Mouse (Mus musculus) left cerebral cortex, postnatal 36 days (tissue): Measurements from ENCODE around the gene Vti1b. TPM values are rescaled to one million over a fixed set of nuclear protein-coding genes. Genes with fewer than 3 reads are reported as not detected.
"Not testable (repeated sequence)": the region's sequence is repeated elsewhere in the genome, so short reads cannot be mapped to it uniquely, and the experiment has no call there.

Experiments used
- DNase-seq, 2 experiments: peaks; one replicate each; pipeline ENCODE4 v3.0.0; 2021 to 2022; ENCODE audit warnings: low spot score in 2 of 2, mixed read lengths in 1 of 2
- intact Hi-C: fragments of 180-260 bp; cut with DNase I; formaldehyde crosslinking; loops from one replicate; pipeline ENCODE4 v1.15.1; 2025
- total RNA-seq, 2 experiments: library from RNA; stranded (reverse); gene quantifications; 2 replicates each; pipeline ENCODE4 v1.2.3; 2021

Gene Vti1b
- 100 to 1,000 TPM; 234 to 259 TPM for total RNA-seq

GRCm38 (mm10) chr12:79172019-79172941, at the start of gene Vti1b:
Gene Vti1b (minus strand): TSS chr12:79172667.
- intact Hi-C loops = loop anchor here (5.0 kb wide), 1 partner anchor 945 kb away; the partner anchor contains the start of gene Gphn
- DNase-seq = peak; percentile 94 to 96

GRCm38 (mm10) chr12:79217511-79217910, 45.0 kb upstream of the Vti1b start:
- intact Hi-C loops = no loop called here

GRCm38 (mm10) chr12:79211447-79211846, 39.0 kb upstream of the Vti1b start:
- no peak for DNase-seq
- intact Hi-C loops = no loop called here

More at GRCm38 (mm10) chr12:79217511-79217910, 45.0 kb upstream of the Vti1b start:
- no peak for DNase-seq

- peak; percentile 27 to 40 for DNase-seq
- intact Hi-C loops = no loop called here
Measured at GRCm38 (mm10) chr12:79208703-79209464, 36.4 kb upstream of the Vti1b start, which contains the start of gene Rdh12. Gene Rdh12 (plus strand): TSS chr12:79208914.

- DNase-seq = no peak
- intact Hi-C loops = no loop called here
Measured at GRCm38 (mm10) chr12:79201882-79202281, 29.4 kb upstream of the Vti1b start.

GRCm38 (mm10) chr12:79197105-79197504, 24.6 kb upstream of the Vti1b start:
- intact Hi-C loops = no loop called here
- DNase-seq = no peak

GRCm38 (mm10) chr12:79193441-79193840, 21.0 kb upstream of the Vti1b start:
- DNase-seq = peak; percentile 33 to 65
- intact Hi-C loops = no loop called here

- intact Hi-C loops = no loop called here
- DNase-seq = no peak
Measured at GRCm38 (mm10) chr12:79192193-79192592, 19.7 kb upstream of the Vti1b start, which contains the start of gene Rdh11. Gene Rdh11 (minus strand): TSS chr12:79192293.

- intact Hi-C loops = loop anchor here (2.0 kb wide), 1 partner anchor 69 kb away; no protein-coding TSS in a partner anchor
Measured at GRCm38 (mm10) chr12:79191701-79192100, 19.2 kb upstream of the Vti1b start.

GRCm38 (mm10) chr12:79190931-79191673, 18.6 kb upstream of the Vti1b start:
- DNase-seq = peak; percentile 48 to 55
- intact Hi-C loops = loop anchor here (2.0 kb wide), 1 partner anchor 70 kb away; no protein-coding TSS in a partner anchor

More at GRCm38 (mm10) chr12:79191701-79192100, 19.2 kb upstream of the Vti1b start:
- DNase-seq = peak; percentile 72 to 76

GRCm38 (mm10) chr12:79185160-79185559, 12.7 kb upstream of the Vti1b start:
- intact Hi-C loops, DNase-seq: not testable (repeated sequence)

GRCm38 (mm10) chr12:79175998-79176397, 3.5 kb upstream of the Vti1b start:
- intact Hi-C loops = no loop called here
- no peak for DNase-seq

GRCm38 (mm10) chr12:79173721-79174120, 1.3 kb upstream of the Vti1b start:
- no peak for DNase-seq
- intact Hi-C loops = loop anchor here (5.0 kb wide), 1 partner anchor 946 kb away; the partner anchor contains the start of gene Gphn

GRCm38 (mm10) chr12:79171269-79171995, 1.0 kb downstream of the Vti1b start:
- intact Hi-C loops = loop anchor here (5.0 kb wide), 1 partner anchor 944 kb away; the partner anchor contains the start of gene Gphn
- DNase-seq = peak in 1 of 2 experiments; percentile 8

- no peak for DNase-seq
- intact Hi-C loops = loop anchor here (5.0 kb wide), 1 partner anchor 943 kb away; the partner anchor contains the start of gene Gphn
Measured at GRCm38 (mm10) chr12:79170421-79170820, 2.0 kb downstream of the Vti1b start.

GRCm38 (mm10) chr12:79169173-79169572, 3.3 kb downstream of the Vti1b start:
- no peak for DNase-seq
- intact Hi-C loops = no loop called here

- DNase-seq = no peak
- intact Hi-C loops = no loop called here
Measured at GRCm38 (mm10) chr12:79162876-79163275, 9.6 kb downstream of the Vti1b start.

GRCm38 (mm10) chr12:79149653-79150052, 22.8 kb downstream of the Vti1b start:
- intact Hi-C loops = no loop called here
- DNase-seq = no peak
